Mouse (Mus musculus): ENCODE data around the gene Hmg20b.

DNA sequence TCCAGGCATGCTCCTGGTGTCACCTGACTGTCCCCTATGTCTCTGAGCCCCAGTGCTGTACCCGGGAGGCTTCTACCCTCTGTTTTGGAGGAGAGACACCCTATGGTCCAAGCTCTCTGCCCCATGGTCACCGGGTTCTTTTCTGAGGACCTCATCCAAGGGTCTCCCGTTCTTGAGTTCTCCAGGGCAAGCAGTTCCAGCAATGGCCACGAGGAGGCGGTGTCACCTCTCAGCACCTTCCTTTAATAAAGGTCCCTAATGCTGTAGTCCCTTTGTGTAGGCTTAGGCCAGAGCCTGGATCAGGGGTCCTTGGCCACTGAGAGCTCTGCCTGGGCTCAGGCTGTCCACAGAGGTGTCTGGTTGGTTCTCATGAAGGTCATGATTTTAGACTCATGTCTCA is 44.8 kb upstream of the Hmg20b start:
- TF ChIP-seq CTCF (conservative IDR thresholded peaks at IDR 0.05; ENCODE audit: low read length), result peak; percentile 100
- TF ChIP-seq POU5F1 (IDR thresholded peaks at IDR 0.05; ENCODE audit: borderline replicate concordance, low read length), result no peak
- TF ChIP-seq NANOG (IDR thresholded peaks at IDR 0.05; ENCODE audit: borderline replicate concordance, low read length), result no peak

Measured in E14TG2a.4 (cell line).